Mouse (Mus musculus) neural tube, embryonic 11.5 days (tissue): ENCODE measurements around the gene Nol3. TPM values are rescaled to one million over a fixed set of nuclear protein-coding genes. Genes with fewer than 3 reads are reported as not detected.

Source experiments
- microRNA counts: library from miRNA; unstranded; fragments of <30 nt; microRNA quantifications from one replicate; lab custom pipeline; 2015
- microRNA-seq: library from miRNA; unstranded; fragments of <30 nt; microRNA quantifications from one replicate; pipeline ENCODE4, GENCODE M21; 2016
- polyA plus RNA-seq: library from polyadenylated mRNA; unstranded; fragments of >200 nt; fragmentation: Nextera tagmentation; extraction: Ambion mirVana; gene quantifications from 2 replicates; pipeline ENCODE4 v1.2.1, GENCODE M21; 2014

The Nol3 gene
- polyA plus RNA-seq, 1 experiment from 2014 or later: 3.5 TPM

MicroRNAs within 50 kb of the gene (microRNA counts, 519-probe panel; counts per million panel counts)
- microRNA mmu-miR-328 (lab: Ali Mortazavi, UCI): 3,152 counts per million, percentile 66 among the panel's probes with 10 or more counts

Small RNAs within 50 kb of the gene (microRNA-seq; reads per million reads assigned to microRNA genes)
- gene Gm27320 (not detected), gene Mir328 (188 reads per million, percentile 58 among the genes with 10 or more reads in this experiment)

Other genes starting within 250 kb of the Nol3 start
- not detected in 2 replicates for gene Ces3a, start 227.5 kb upstream of the Nol3 start, polyA plus RNA-seq
- gene Ces3b, start 192.4 kb upstream of the Nol3 start, polyA plus RNA-seq: not detected in 2 replicates
- gene Ces4a, start 144.3 kb upstream of the Nol3 start, polyA plus RNA-seq: not detected in 2 replicates
- 75.4 and 79.8 TPM in 2 replicates for gene Cbfb, start 105.5 kb upstream of the Nol3 start, polyA plus RNA-seq
- 28.9 and 31.5 TPM in 2 replicates for gene D230025D16Rik, start 51.0 kb upstream of the Nol3 start, polyA plus RNA-seq
- 3.5 and 3.6 TPM in 2 replicates for gene B3gnt9, start 21.0 kb upstream of the Nol3 start, polyA plus RNA-seq
- 14.9 and 18.4 TPM in 2 replicates for gene Tradd, start 11.5 kb upstream of the Nol3 start, polyA plus RNA-seq
- 0.66 and 1.0 TPM in 2 replicates for gene Fbxl8, start 11.5 kb upstream of the Nol3 start, polyA plus RNA-seq
- not detected in 2 replicates for gene Hsf4, start 6.3 kb upstream of the Nol3 start, polyA plus RNA-seq
- 46.1 and 50.8 TPM in 2 replicates for gene 4931428F04Rik, start 13.7 kb downstream of the Nol3 start, polyA plus RNA-seq
- gene Exoc3l, start 20.0 kb downstream of the Nol3 start, polyA plus RNA-seq: 12.1 and 13.9 TPM in 2 replicates
- gene E2f4, start 21.5 kb downstream of the Nol3 start, polyA plus RNA-seq: 103 and 107 TPM in 2 replicates
- 1.0 and 1.9 TPM in 2 replicates for gene Elmo3, start 29.5 kb downstream of the Nol3 start, polyA plus RNA-seq
- 1.3 and 1.4 TPM in 2 replicates for gene Lrrc29, start 50.1 kb downstream of the Nol3 start, polyA plus RNA-seq
- 111 TPM in 2 replicates for gene Tmem208, start 50.2 kb downstream of the Nol3 start, polyA plus RNA-seq
- 1.8 and 1.9 TPM in 2 replicates for gene Fhod1, start 71.8 kb downstream of the Nol3 start, polyA plus RNA-seq
- gene Slc9a5, start 72.7 kb downstream of the Nol3 start, polyA plus RNA-seq: 4.1 TPM in 2 replicates
- gene Plekhg4, start 97.1 kb downstream of the Nol3 start, polyA plus RNA-seq: 0.54 and 0.89 TPM in 2 replicates
- not detected in 2 replicates for gene Kctd19, start 137.4 kb downstream of the Nol3 start, polyA plus RNA-seq
- 0.92 and 1.6 TPM in 2 replicates for gene Lrrc36, start 137.4 kb downstream of the Nol3 start, polyA plus RNA-seq
- 218 and 229 TPM in 2 replicates for gene Tppp3, start 195.4 kb downstream of the Nol3 start, polyA plus RNA-seq
- gene Zdhhc1, start 220.8 kb downstream of the Nol3 start, polyA plus RNA-seq: 18.5 and 18.9 TPM in 2 replicates
- 22.5 and 23.9 TPM in 2 replicates for gene Hsd11b2, start 242.6 kb downstream of the Nol3 start, polyA plus RNA-seq